Mouse (Mus musculus): ENCODE measurements around the gene Gm49369.

- no peak for TF ChIP-seq CTCF (IDR thresholded peaks at IDR 0.05; ENCODE audit: low read depth, low read length)
- no peak for TF ChIP-seq POLR2A (IDR thresholded peaks at IDR 0.05; ENCODE audit: insufficient read depth, low read length)
- TF ChIP-seq EP300 (IDR thresholded peaks at IDR 0.05; ENCODE audit: insufficient read depth, low read depth, low read length): no peak
These were observed 26.2 kb upstream of the Gm49369 start for GRCm38 (mm10) chr7:142408686-142409085.
